Comparison of ENCODE assay signal across 7 mouse cellular contexts in the genomic region with DNA sequence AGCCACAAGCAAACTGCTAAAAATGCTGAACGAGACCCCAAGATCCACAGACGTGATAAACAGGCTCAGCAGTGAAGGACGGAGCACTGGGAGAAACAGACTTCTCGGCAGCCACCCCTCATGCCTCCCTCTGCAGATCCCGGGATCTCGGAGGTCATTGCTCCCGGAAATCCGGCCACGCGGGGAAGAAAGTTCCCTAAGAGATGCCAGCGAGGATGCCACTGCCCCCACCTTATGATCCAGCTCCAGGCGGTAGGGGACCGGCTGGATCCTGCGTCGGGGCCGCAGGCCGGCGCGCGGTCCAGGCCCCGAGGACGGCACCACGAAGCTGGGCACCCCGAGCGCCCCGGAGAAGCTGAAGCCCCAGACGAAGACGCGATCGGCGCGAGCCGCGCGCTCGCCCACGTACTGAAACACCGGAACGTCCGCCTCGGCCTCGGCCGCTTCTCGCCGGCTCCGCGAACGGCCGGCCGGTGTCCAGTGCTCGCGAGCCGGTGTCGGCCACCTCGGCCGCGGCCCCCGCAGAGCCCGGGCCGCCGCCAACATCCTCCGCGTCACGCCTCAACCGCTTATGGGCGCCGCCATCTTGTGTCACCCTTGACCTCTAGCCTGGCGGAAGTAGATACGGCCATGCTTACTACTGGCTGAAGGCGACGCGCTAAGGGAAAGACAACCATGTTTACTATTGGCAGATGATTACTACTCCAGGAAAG. TPM values are rescaled to one million over a fixed set of nuclear protein-coding genes. Genes with fewer than 3 reads are reported as not detected.
DNase-seq lines count a peak whose midpoint lies in the region; ATAC-seq and TF ChIP-seq lines count a peak whose summit lies in the region.

A gene (minus strand): TSS at position 606 of the 713 bp plus-strand sequence.

- peaks cover 13% of the 10 kb centered on the region for H3K4me1 ChIP-seq in embryonic facial prominence, embryonic 13.5 days
- H3K4me1 ChIP-seq in heart, adult 2 months (ENCODE audit: control insufficient read depth, insufficient read depth, low read length): peaks cover 3% of the 10 kb centered on the region; the same call in 1 of the 2 replicates
- H3K4me1 ChIP-seq in limb, embryonic 13.5 days: peaks cover 18% of the 10 kb centered on the region
- peaks cover 11% of the 10 kb centered on the region for H3K4me1 ChIP-seq in midbrain, embryonic 16.5 days (ENCODE audit: control insufficient read depth, insufficient read depth, low read length)

- H3K27me3 ChIP-seq in embryonic facial prominence, embryonic 13.5 days: no peaks in the 10 kb centered on the region
- H3K27me3 ChIP-seq in heart, adult 2 months (ENCODE audit: control insufficient read depth, insufficient read depth, low read length): no peaks in the 10 kb centered on the region
- no peaks in the 10 kb centered on the region for H3K27me3 ChIP-seq in limb, embryonic 13.5 days
- no peaks in the 10 kb centered on the region for H3K27me3 ChIP-seq in midbrain, embryonic 16.5 days (ENCODE audit: control insufficient read depth, insufficient read depth, low read depth, low read length)

- peak within 1 kb of the TSS; percentile 97 for H3K4me3 ChIP-seq in embryonic facial prominence, embryonic 13.5 days
- peak within 1 kb of the TSS; percentile 98 for H3K4me3 ChIP-seq in heart, adult 2 months
- H3K4me3 ChIP-seq in limb, embryonic 13.5 days: peak within 1 kb of the TSS; percentile 75
- peak within 1 kb of the TSS; percentile 92 for H3K4me3 ChIP-seq in midbrain, embryonic 16.5 days (ENCODE audit: low read depth, low read length)

- peak within 1 kb of the TSS; percentile 81 for H3K9ac ChIP-seq in embryonic facial prominence, embryonic 13.5 days
- H3K9ac ChIP-seq in heart, adult 2 months (ENCODE audit: low read depth, low read length): peak within 1 kb of the TSS; percentile 77
- H3K9ac ChIP-seq in limb, embryonic 13.5 days: peak within 1 kb of the TSS; percentile 83
- peak within 1 kb of the TSS; percentile 76 for H3K9ac ChIP-seq in midbrain, embryonic 16.5 days (ENCODE audit: low read depth, low read length)

- WGBS in embryonic facial prominence, embryonic 13.5 days: under 1% methylated on average over 72 of the region's 72 CpGs
- under 1% methylated on average over 71 of the region's 72 CpGs for WGBS in heart, adult 2 months
- WGBS in limb, embryonic 13.5 days: under 1% methylated on average over 72 of the region's 72 CpGs
- WGBS in midbrain, embryonic 16.5 days: under 1% methylated on average over 71 of the region's 72 CpGs

- H3K79me2 ChIP-seq in heart, adult 2 months (replicated peaks; ENCODE audit: control insufficient read depth, insufficient read depth, low read length): no peaks in the 10 kb centered on the region; the same call in 1 of the 2 replicates

- H3K9me3 ChIP-seq in embryonic facial prominence, embryonic 13.5 days: no peaks in the 10 kb centered on the region
- no peaks in the 10 kb centered on the region for H3K9me3 ChIP-seq in limb, embryonic 13.5 days
- no peaks in the 10 kb centered on the region for H3K9me3 ChIP-seq in midbrain, embryonic 16.5 days (replicated peaks; ENCODE audit: control insufficient read depth, low read length, poor library complexity, severe bottlenecking)

- peaks cover 15% of the 10 kb centered on the region for H3K36me3 ChIP-seq in embryonic facial prominence, embryonic 13.5 days
- no peaks in the 10 kb centered on the region for H3K36me3 ChIP-seq in heart, adult 2 months (ENCODE audit: control insufficient read depth, insufficient read depth, low read length)
- H3K36me3 ChIP-seq in limb, embryonic 13.5 days: peaks cover 18% of the 10 kb centered on the region
- H3K36me3 ChIP-seq in midbrain, embryonic 16.5 days (ENCODE audit: control insufficient read depth, insufficient read depth, low read length): no peaks in the 10 kb centered on the region

- TF ChIP-seq POLR2A in heart, adult 2 months (IDR thresholded peaks at IDR 0.05; ENCODE audit: insufficient read depth, low read depth, low read length): peak; percentile 50; the same call in 1 of the 2 replicates

- intact Hi-C loops in heart, adult 2 months (cut with DNase I): loop anchor here (5.0 kb wide), 1 partner anchor 79 kb away; a partner anchor contains a TSS

- peak; percentile 86 for ATAC-seq in embryonic facial prominence, embryonic 13.5 days (ENCODE audit: insufficient number of reproducible peaks, insufficient read depth, low FRiP score, low TSS enrichment, low read depth)
- ATAC-seq in limb, embryonic 13.5 days (ENCODE audit: low FRiP score, low read depth): peak; percentile 93
- peak; percentile 90 for ATAC-seq in midbrain, embryonic 16.5 days

- no peak for TF ChIP-seq CTCF in heart, adult 2 months (IDR thresholded peaks at IDR 0.05)

- DNase-seq in adrenal gland, postnatal 36 days: peak; percentile 88
- DNase-seq in heart, adult 2 months: peak; percentile 86 to 87
- peak; percentile 86 to 87 for DNase-seq in kidney, adult 8-10 months
- peak; percentile 69 to 88 for DNase-seq in spleen, postnatal 10 days (ENCODE audit: low spot score in 2 of 2)

- peak within 1 kb of the TSS; percentile 81 for H3K27ac ChIP-seq in embryonic facial prominence, embryonic 13.5 days
- H3K27ac ChIP-seq in heart, adult 2 months: peak within 1 kb of the TSS; percentile 69
- peak within 1 kb of the TSS; percentile 73; the same call in 1 of the 2 replicates for H3K27ac ChIP-seq in limb, embryonic 13.5 days
- H3K27ac ChIP-seq in midbrain, embryonic 16.5 days (ENCODE audit: low read length): peak within 1 kb of the TSS; percentile 81

- TF ChIP-seq EP300 in heart, adult 2 months (IDR thresholded peaks at IDR 0.05; ENCODE audit: insufficient read depth, low read depth, low read length): peak; percentile 66; the same call in 1 of the 2 replicates

- peak within 1 kb of the TSS; percentile 88 for H3K4me2 ChIP-seq in embryonic facial prominence, embryonic 13.5 days
- H3K4me2 ChIP-seq in limb, embryonic 13.5 days (replicated peaks): peak within 1 kb of the TSS; percentile 89
- peak within 1 kb of the TSS; percentile 96 for H3K4me2 ChIP-seq in midbrain, embryonic 16.5 days (ENCODE audit: low read length)

RNA-seq across cellular contexts. Expression of the gene that starts here (rescaled TPM):
- 10 to 100 TPM; 30.4 to 31.6 TPM for total RNA-seq in adrenal gland, postnatal 36 days (2021)
- 29.1 and 36.9 TPM in 2 replicates for polyA plus RNA-seq in embryonic facial prominence, embryonic 13.5 days (2015; fragmentation: Nextera tagmentation; extraction: Ambion mirVana)
- total RNA-seq in heart, adult 2 months (2021): 10 to 100 TPM; 30.2 to 33.7 TPM
- 19.8 and 23.5 TPM in 2 replicates for polyA plus RNA-seq in heart, adult 2 months (2012; rRNA removed)
- polyA plus RNA-seq in limb, embryonic 13.5 days (2015; fragmentation: Nextera tagmentation; extraction: Ambion mirVana): 34.2 and 35.1 TPM in 2 replicates
- polyA plus RNA-seq in midbrain, embryonic 16.5 days (2015; fragmentation: Nextera tagmentation; extraction: Ambion mirVana): 19.1 and 20.9 TPM in 2 replicates

Comparison
In these comparisons a context has a peak if more than half of its experiments do, and no peak if none do; other contexts are left out.
1. Peak in every context shown above with its lines: DNase-seq, ATAC-seq, H3K4me3 ChIP-seq and H3K27ac ChIP-seq.